Mouse (Mus musculus): ENCODE results near the gene Apela. TPM values are rescaled to one million over a fixed set of nuclear protein-coding genes. Genes with fewer than 3 reads are reported as not detected.

The Apela gene
- total and polyA plus RNA-seq, 3 experiments: not detected

GRCm38 (mm10) chr8:65067694-65068472, 30.7 kb upstream of the Apela start:
- H3K4me1 ChIP-seq (ENCODE audit: insufficient read depth, low read depth, low read length): no peaks in the 10 kb centered on the region; the same call in 1 of the 2 replicates
- H3K36me3 ChIP-seq (replicated peaks): no peaks in the 10 kb centered on the region
- no peaks in the 10 kb centered on the region for H3K27me3 ChIP-seq (ENCODE audit: insufficient read depth, low read length)
- DNase-seq (ENCODE audit: low spot score): no peak
- no peak for ATAC-seq (ENCODE audit: extremely low read depth, insufficient number of reproducible peaks, low FRiP score, poor library complexity, severe bottlenecking)
- H3K9me3 ChIP-seq (replicated peaks): no peaks in the 10 kb centered on the region
- no peak for TF ChIP-seq CTCF (IDR thresholded peaks at IDR 0.05; ENCODE audit: low read depth, low read length)
- no peak overlapping the region for H3K4me3 ChIP-seq (ENCODE audit: low read depth, low read length)

GRCm38 (mm10) chr8:65067031-65067430, 29.9 kb upstream of the Apela start:
- H3K27me3 ChIP-seq (ENCODE audit: insufficient read depth, low read length): no peaks in the 10 kb centered on the region
- no peak overlapping the region for H3K4me3 ChIP-seq (ENCODE audit: low read depth, low read length)
- ATAC-seq (ENCODE audit: extremely low read depth, insufficient number of reproducible peaks, low FRiP score, poor library complexity, severe bottlenecking) (no peak), DNase-seq (ENCODE audit: low spot score) (no peak)
- no peaks in the 10 kb centered on the region for H3K36me3 ChIP-seq (replicated peaks)
- H3K9me3 ChIP-seq (replicated peaks): no peaks in the 10 kb centered on the region
- H3K4me1 ChIP-seq (ENCODE audit: insufficient read depth, low read depth, low read length): no peaks in the 10 kb centered on the region; the same call in 1 of the 2 replicates
- TF ChIP-seq CTCF (IDR thresholded peaks at IDR 0.05; ENCODE audit: low read depth, low read length) (no peak), GATA1 (IDR thresholded peaks at IDR 0.05; ENCODE audit: borderline replicate concordance, low read length) (no peak), GATA2 (IDR thresholded peaks at IDR 0.05; ENCODE audit: borderline replicate concordance, low read depth, low read length) (no peak), TAL1 (conservative IDR thresholded peaks at IDR 0.05; ENCODE audit: low read depth, low read length) (no peak), POLR2AphosphoS5 (IDR thresholded peaks at IDR 0.05; ENCODE audit: insufficient replicate concordance, low read depth, low read length) (no peak)

- ATAC-seq (ENCODE audit: extremely low read depth, insufficient number of reproducible peaks, low FRiP score, poor library complexity, severe bottlenecking) (no peak), DNase-seq (ENCODE audit: low spot score) (no peak)
- Histone ChIP-seq H3K4me1 (ENCODE audit: insufficient read depth, low read depth, low read length) (no peaks in the 10 kb centered on the region; the same call in 1 of the 2 replicates), H3K4me3 (ENCODE audit: low read depth, low read length) (no peak overlapping the region), H3K27me3 (ENCODE audit: insufficient read depth, low read length) (no peaks in the 10 kb centered on the region), H3K9me3 (replicated peaks) (no peaks in the 10 kb centered on the region), H3K36me3 (replicated peaks) (no peaks in the 10 kb centered on the region)
- no peak for TF ChIP-seq CTCF (IDR thresholded peaks at IDR 0.05; ENCODE audit: low read depth, low read length)
- no peak for TF ChIP-seq POLR2AphosphoS5 (IDR thresholded peaks at IDR 0.05; ENCODE audit: insufficient replicate concordance, low read depth, low read length)
- TF ChIP-seq TAL1 (conservative IDR thresholded peaks at IDR 0.05; ENCODE audit: low read depth, low read length): no peak
- no peak for TF ChIP-seq GATA1 (IDR thresholded peaks at IDR 0.05; ENCODE audit: borderline replicate concordance, low read length)
- no peak for TF ChIP-seq GATA2 (IDR thresholded peaks at IDR 0.05; ENCODE audit: borderline replicate concordance, low read depth, low read length)
Measured at GRCm38 (mm10) chr8:65065622-65066021, 28.5 kb upstream of the Apela start.

GRCm38 (mm10) chr8:65064071-65064470, 26.9 kb upstream of the Apela start:
- DNase-seq (ENCODE audit: low spot score): no peak

GRCm38 (mm10) chr8:65062195-65062594, 25.1 kb upstream of the Apela start:
- Histone ChIP-seq H3K36me3 (replicated peaks) (no peaks in the 10 kb centered on the region), H3K4me1 (ENCODE audit: insufficient read depth, low read depth, low read length) (no peaks in the 10 kb centered on the region), H3K9me3 (replicated peaks) (no peaks in the 10 kb centered on the region), H3K4me3 (ENCODE audit: low read depth, low read length) (no peak overlapping the region), H3K27me3 (ENCODE audit: insufficient read depth, low read length) (0 out of 2 replicates have a peak, but pooled peaks cover 6% of the 10 kb centered on the region)
- DNase-seq (ENCODE audit: low spot score): no peak
- ATAC-seq (ENCODE audit: extremely low read depth, insufficient number of reproducible peaks, low FRiP score, poor library complexity, severe bottlenecking): no peak
- TF ChIP-seq GATA1 (IDR thresholded peaks at IDR 0.05; ENCODE audit: borderline replicate concordance, low read length) (no peak), POLR2AphosphoS5 (IDR thresholded peaks at IDR 0.05; ENCODE audit: insufficient replicate concordance, low read depth, low read length) (no peak), TAL1 (conservative IDR thresholded peaks at IDR 0.05; ENCODE audit: low read depth, low read length) (no peak), GATA2 (IDR thresholded peaks at IDR 0.05; ENCODE audit: borderline replicate concordance, low read depth, low read length) (no peak), CTCF (IDR thresholded peaks at IDR 0.05; ENCODE audit: low read depth, low read length) (no peak)

More at GRCm38 (mm10) chr8:65064071-65064470, 26.9 kb upstream of the Apela start:
- Histone ChIP-seq H3K4me1 (ENCODE audit: insufficient read depth, low read depth, low read length) (no peaks in the 10 kb centered on the region; the same call in 1 of the 2 replicates), H3K36me3 (replicated peaks) (no peaks in the 10 kb centered on the region), H3K4me3 (ENCODE audit: low read depth, low read length) (no peak overlapping the region), H3K27me3 (ENCODE audit: insufficient read depth, low read length) (no peaks in the 10 kb centered on the region), H3K9me3 (replicated peaks) (no peaks in the 10 kb centered on the region)
- no peak for ATAC-seq (ENCODE audit: extremely low read depth, insufficient number of reproducible peaks, low FRiP score, poor library complexity, severe bottlenecking)
- TF ChIP-seq GATA1 (IDR thresholded peaks at IDR 0.05; ENCODE audit: borderline replicate concordance, low read length): no peak
- TF ChIP-seq TAL1 (conservative IDR thresholded peaks at IDR 0.05; ENCODE audit: low read depth, low read length): no peak
- no peak for TF ChIP-seq CTCF (IDR thresholded peaks at IDR 0.05; ENCODE audit: low read depth, low read length)
- no peak for TF ChIP-seq POLR2AphosphoS5 (IDR thresholded peaks at IDR 0.05; ENCODE audit: insufficient replicate concordance, low read depth, low read length)
- TF ChIP-seq GATA2 (IDR thresholded peaks at IDR 0.05; ENCODE audit: borderline replicate concordance, low read depth, low read length): no peak

GRCm38 (mm10) chr8:65056722-65057121, 19.6 kb upstream of the Apela start:
- no peaks in the 10 kb centered on the region for H3K4me1 ChIP-seq (ENCODE audit: insufficient read depth, low read depth, low read length)
- H3K4me3 ChIP-seq (ENCODE audit: low read depth, low read length): no peak overlapping the region
- DNase-seq (ENCODE audit: low spot score): no peak
- TF ChIP-seq CTCF (IDR thresholded peaks at IDR 0.05; ENCODE audit: low read depth, low read length): no peak
- TF ChIP-seq GATA1 (IDR thresholded peaks at IDR 0.05; ENCODE audit: borderline replicate concordance, low read length): no peak
- TF ChIP-seq POLR2AphosphoS5 (IDR thresholded peaks at IDR 0.05; ENCODE audit: insufficient replicate concordance, low read depth, low read length): no peak
- no peak for TF ChIP-seq TAL1 (conservative IDR thresholded peaks at IDR 0.05; ENCODE audit: low read depth, low read length)
- H3K9me3 ChIP-seq (replicated peaks): no peaks in the 10 kb centered on the region
- no peak for ATAC-seq (ENCODE audit: extremely low read depth, insufficient number of reproducible peaks, low FRiP score, poor library complexity, severe bottlenecking)
- no peaks in the 10 kb centered on the region for H3K36me3 ChIP-seq (replicated peaks)
- peaks cover 16% of the 10 kb centered on the region; the same call in 1 of the 2 replicates for H3K27me3 ChIP-seq (ENCODE audit: insufficient read depth, low read length)

Measured in G1E (cell line).